Mouse (Mus musculus): ENCODE measurements around the gene Suclg1. TPM values are rescaled to one million over a fixed set of nuclear protein-coding genes. Genes with fewer than 3 reads are reported as not detected.

Gene Suclg1
- total and polyA plus RNA-seq, 3 experiments = 114 to 169 (median 116) TPM

- TF ChIP-seq ZKSCAN1 (IDR thresholded peaks at IDR 0.05; ENCODE audit: borderline replicate concordance, low read depth, low read length) (no peak), E2F4 (IDR thresholded peaks at IDR 0.05; ENCODE audit: insufficient replicate concordance, low read depth, low read length) (no peak), JUN (IDR thresholded peaks at IDR 0.05; ENCODE audit: insufficient read depth, low read depth, low read length) (no peak), POLR2AphosphoS2 (IDR thresholded peaks at IDR 0.05; ENCODE audit: low read depth, low read length) (no peak), RAD21 (IDR thresholded peaks at IDR 0.05; ENCODE audit: low read depth, low read length) (no peak), MAFK (IDR thresholded peaks at IDR 0.05; ENCODE audit: insufficient replicate concordance, low read length) (no peak), TCF12 (IDR thresholded peaks at IDR 0.05; ENCODE audit: low read depth, low read length) (no peak), CTCF (conservative IDR thresholded peaks at IDR 0.05 in 1 of 2, IDR thresholded peaks at IDR 0.05 in 1 of 2; ENCODE audit: low read depth in 2 of 2, low read length in 2 of 2) (no peak), EP300 (IDR thresholded peaks at IDR 0.05; ENCODE audit: low read length) (no peak)
- in situ Hi-C loops (cut with MboI; ENCODE audit: low pct_ligation_motif_present, low pct_unique_long_range_greater_than_20kb, low sequenced_read_pairs) = no loop called here
- dilution Hi-C loops (cut with MboI; ENCODE audit: extremely low pct_ligation_motif_present, extremely low pct_unique_long_range_greater_than_20kb, low sequenced_read_pairs) = no loop called here
Observed at GRCm38 (mm10) chr6:73246821-73247220, 1.4 kb upstream of the Suclg1 start.

GRCm38 (mm10) chr6:73247452-73247851 is 730 bp upstream of the Suclg1 start:
- Histone ChIP-seq H3K4me3 (replicated peaks in 1 of 3; ENCODE audit: low read depth in 2 of 3, low read length in 2 of 3, poor library complexity in 1 of 3) (peak overlapping the region; percentile 79 to 99 (median 92)), H3K27ac (ENCODE audit: insufficient read depth, low read depth) (no peak overlapping the region), H3K79me2 (replicated peaks; ENCODE audit: control insufficient read depth, extremely low read depth, insufficient read depth, poor library complexity, severe bottlenecking) (peaks cover 33% of the 10 kb centered on the region), H3K4me2 (ENCODE audit: insufficient read depth, low read depth, poor library complexity, severe bottlenecking) (peak overlapping the region; percentile 82; the same call in 1 of the 2 replicates), H3K9ac (ENCODE audit: insufficient read depth, low read depth) (no peak overlapping the region), H3K27me3 (replicated peaks) (no peaks in the 10 kb centered on the region), H3K36me3 (replicated peaks in 1 of 2; ENCODE audit: control insufficient read depth in 1 of 2, insufficient read depth in 1 of 2, low read length in 1 of 2) (peaks cover 0 to 14% of the 10 kb centered on the region in 2 experiments), H3K4me1 (ENCODE audit: control insufficient read depth in 1 of 2, insufficient read depth in 2 of 2) (peaks cover 3 to 20% of the 10 kb centered on the region in 2 experiments; a peak in 3 of 4 replicates), H3K9me3 (replicated peaks; ENCODE audit: low read length) (peaks cover 6% of the 10 kb centered on the region)
- TF ChIP-seq MYC (IDR thresholded peaks at IDR 0.05; ENCODE audit: low read depth, low read length) = peak; percentile 77; the same call in 1 of the 2 replicates
- peak; percentile 2 for TF ChIP-seq RAD21 (IDR thresholded peaks at IDR 0.05; ENCODE audit: low read depth, low read length)
- no peak for TF ChIP-seq NRF1 (IDR thresholded peaks at IDR 0.05; ENCODE audit: low read depth, low read length)
- peak; percentile 16; the same call in 1 of the 2 replicates for TF ChIP-seq SMC3 (IDR thresholded peaks at IDR 0.05; ENCODE audit: low read depth, low read length)
- no peak for TF ChIP-seq RCOR1 (conservative IDR thresholded peaks at IDR 0.05; ENCODE audit: low read depth, low read length)
- TF ChIP-seq CTCF (conservative IDR thresholded peaks at IDR 0.05 in 1 of 2, IDR thresholded peaks at IDR 0.05 in 1 of 2; ENCODE audit: low read depth in 2 of 2, low read length in 2 of 2) = peak; percentile 24 to 85; a peak in 3 of 4 replicates
- DNase-seq (ENCODE audit: extremely low read depth) = peak; percentile 73
- dilution Hi-C loops (cut with MboI; ENCODE audit: extremely low pct_ligation_motif_present, extremely low pct_unique_long_range_greater_than_20kb, low sequenced_read_pairs) (no loop called here), in situ Hi-C loops (cut with MboI; ENCODE audit: low pct_ligation_motif_present, low pct_unique_long_range_greater_than_20kb, low sequenced_read_pairs) (no loop called here)

More at GRCm38 (mm10) chr6:73246821-73247220, 1.4 kb upstream of the Suclg1 start:
- no peak for DNase-seq (ENCODE audit: extremely low read depth)
- no peak overlapping the region for H3K27ac ChIP-seq (ENCODE audit: insufficient read depth, low read depth)
- peaks cover 29% of the 10 kb centered on the region for H3K79me2 ChIP-seq (replicated peaks; ENCODE audit: control insufficient read depth, extremely low read depth, insufficient read depth, poor library complexity, severe bottlenecking)
- peaks cover 4% of the 10 kb centered on the region for H3K9me3 ChIP-seq (replicated peaks; ENCODE audit: low read length)
- H3K4me2 ChIP-seq (ENCODE audit: insufficient read depth, low read depth, poor library complexity, severe bottlenecking) = no peak overlapping the region
- H3K4me3 ChIP-seq (replicated peaks in 1 of 3; ENCODE audit: low read depth in 2 of 3, low read length in 2 of 3, poor library complexity in 1 of 3) = no peak overlapping the region
- H3K9ac ChIP-seq (ENCODE audit: insufficient read depth, low read depth) = no peak overlapping the region
- H3K36me3 ChIP-seq (replicated peaks in 1 of 2; ENCODE audit: control insufficient read depth in 1 of 2, insufficient read depth in 1 of 2, low read length in 1 of 2) = peaks cover 0 to 8% of the 10 kb centered on the region in 2 experiments
- no peaks in the 10 kb centered on the region for H3K27me3 ChIP-seq (replicated peaks)
- H3K4me1 ChIP-seq (ENCODE audit: control insufficient read depth in 1 of 2, insufficient read depth in 2 of 2) = peaks cover 3 to 16% of the 10 kb centered on the region in 2 experiments; a peak in 2 of 4 replicates

Data from CH12.LX (cell line).